Mouse (Mus musculus) brain, embryonic 14.5 days (tissue): ENCODE results near the gene Olfr1496. TPM values are rescaled to one million over a fixed set of nuclear protein-coding genes. Genes with fewer than 3 reads are reported as not detected.
"Not testable (repeated sequence)": the region's sequence is repeated elsewhere in the genome, so short reads cannot be mapped to it uniquely, and the experiment has no call there.

ENCODE experiments used
- DNase-seq: peaks from one replicate; pipeline ENCODE4 v3.0.0-alpha.2; 2011; ENCODE audit warnings: low read depth
- CTCF ChIP-seq: fragments of 200-500 bp; IDR thresholded peaks from 2 replicates; pipeline ENCODE4 v1.5.1; 2012; ENCODE audit warnings: inconsistent platforms, mild to moderate bottlenecking, moderate library complexity, borderline replicate concordance; ENCODE audit not compliant: insufficient read depth, insufficient read length; ENCODE audit errors: extremely low read depth
- POLR2A ChIP-seq: fragments of 200-500 bp; IDR thresholded peaks from 2 replicates; pipeline ENCODE4 v1.6.1; 2012; ENCODE audit warnings: mild to moderate bottlenecking, inconsistent platforms, borderline replicate concordance; ENCODE audit not compliant: poor library complexity, insufficient read depth, insufficient read length, severe bottlenecking; ENCODE audit errors: extremely low read depth
- polyA plus RNA-seq: library from polyadenylated mRNA; depleted of rRNA; stranded (reverse); fragments of >200 nt; gene quantifications from 2 replicates; pipeline ENCODE4 v1.2.3, GENCODE M21; 2012; rRNA removed

Olfr1496 gene
- polyA plus RNA-seq: not detected in 2 replicates

GRCm38 (mm10) chr19:13777578-13777977, at the start of gene Olfr1496:
TSS of gene Olfr1496 (plus strand) at chr19:13777878.
- no peak for DNase-seq

GRCm38 (mm10) chr19:13739428-13739827, 38.2 kb upstream of the Olfr1496 start, which contains the start of gene Olfr1494:
TSS of gene Olfr1494 (plus strand) at chr19:13739728.
- TF ChIP-seq CTCF (no peak), POLR2A (no peak)
- DNase-seq: no peak

More at GRCm38 (mm10) chr19:13777578-13777977, at the start of gene Olfr1496:
- no peak for TF ChIP-seq CTCF
- TF ChIP-seq POLR2A: no peak

- DNase-seq: no peak
- TF ChIP-seq POLR2A: no peak
- no peak for TF ChIP-seq CTCF
Observed at GRCm38 (mm10) chr19:13749366-13749765, 28.3 kb upstream of the Olfr1496 start.

GRCm38 (mm10) chr19:13764306-13764705, 13.4 kb upstream of the Olfr1496 start, which contains the start of gene Olfr1495:
TSS of gene Olfr1495 (plus strand) at chr19:13764606.
- no peak for TF ChIP-seq POLR2A
- no peak for TF ChIP-seq CTCF
- no peak for DNase-seq

GRCm38 (mm10) chr19:13768565-13769276, 9.0 kb upstream of the Olfr1496 start:
- TF ChIP-seq POLR2A: no peak
- no peak for TF ChIP-seq CTCF
- DNase-seq: no peak

GRCm38 (mm10) chr19:13798102-13798501, 20.4 kb downstream of the Olfr1496 start, which contains the start of gene Olfr1497:
TSS of gene Olfr1497 (minus strand) at chr19:13798202.
- DNase-seq: no peak

GRCm38 (mm10) chr19:13805486-13805885, 27.8 kb downstream of the Olfr1496 start:
- not testable (repeated sequence) for DNase-seq

More at GRCm38 (mm10) chr19:13798102-13798501, 20.4 kb downstream of the Olfr1496 start, which contains the start of gene Olfr1497:
- no peak for TF ChIP-seq CTCF
- no peak for TF ChIP-seq POLR2A

GRCm38 (mm10) chr19:13812823-13813222, 35.1 kb downstream of the Olfr1496 start:
- TF ChIP-seq POLR2A (no peak), CTCF (peak; percentile 8; the same call in 1 of the 2 replicates)
- DNase-seq: no peak

GRCm38 (mm10) chr19:13818827-13819226, 41.1 kb downstream of the Olfr1496 start:
- DNase-seq: peak; percentile 63
- TF ChIP-seq CTCF (0 out of 2 replicates have a peak, but pooled peaks have one; percentile 29), POLR2A (no peak)

GRCm38 (mm10) chr19:13819347-13819746, 41.7 kb downstream of the Olfr1496 start, which contains the start of gene Olfr1499:
TSS of gene Olfr1499 (minus strand) at chr19:13819447.
- TF ChIP-seq CTCF (no peak), POLR2A (no peak)
- DNase-seq: no peak

- no peak for DNase-seq
- no peak for TF ChIP-seq POLR2A
Observed at GRCm38 (mm10) chr19:13820847-13821246, 43.2 kb downstream of the Olfr1496 start.

- peak; percentile 0 for DNase-seq
- no peak for TF ChIP-seq POLR2A
- no peak for TF ChIP-seq CTCF
Observed at GRCm38 (mm10) chr19:13828447-13828846, 50.8 kb downstream of the Olfr1496 start.

GRCm38 (mm10) chr19:13830388-13830787, 52.7 kb downstream of the Olfr1496 start, which contains the start of gene Olfr1500:
TSS of gene Olfr1500 (minus strand) at chr19:13830488.
- no peak for TF ChIP-seq POLR2A
- TF ChIP-seq CTCF: no peak
- no peak for DNase-seq

Other genes with a start within 250 kb of the Olfr1496 start
- gene Olfr1480, start 250.0 kb upstream of the Olfr1496 start, polyA plus RNA-seq: not detected in 2 replicates
- not detected in 2 replicates for gene Olfr1484, start 194.4 kb upstream of the Olfr1496 start, polyA plus RNA-seq
- not detected in 2 replicates for gene Olfr1487, start 160.5 kb upstream of the Olfr1496 start, polyA plus RNA-seq
- gene Olfr1489, start 146.3 kb upstream of the Olfr1496 start, polyA plus RNA-seq: not detected in 2 replicates
- not detected in 2 replicates for gene Olfr1490, start 126.8 kb upstream of the Olfr1496 start, polyA plus RNA-seq
- gene Olfr1491, start 80.6 kb upstream of the Olfr1496 start, polyA plus RNA-seq: not detected in 2 replicates
- not detected in 2 replicates for gene Olfr1493-ps1, start 54.6 kb upstream of the Olfr1496 start, polyA plus RNA-seq
- gene Olfr1494, start 38.1 kb upstream of the Olfr1496 start, polyA plus RNA-seq: not detected in 2 replicates
- gene Olfr1495, start 13.3 kb upstream of the Olfr1496 start, polyA plus RNA-seq: not detected in 2 replicates
- not detected in 2 replicates for gene Olfr1497, start 20.3 kb downstream of the Olfr1496 start, polyA plus RNA-seq
- not detected in 2 replicates for gene Olfr1499, start 41.6 kb downstream of the Olfr1496 start, polyA plus RNA-seq
- not detected in 2 replicates for gene Olfr1500, start 52.6 kb downstream of the Olfr1496 start, polyA plus RNA-seq
- gene Olfr1501, start 72.8 kb downstream of the Olfr1496 start, polyA plus RNA-seq: not detected in 2 replicates
- gene Olfr1502, start 83.9 kb downstream of the Olfr1496 start, polyA plus RNA-seq: not detected in 2 replicates
- not detected in 2 replicates for gene Olfr1504, start 120.0 kb downstream of the Olfr1496 start, polyA plus RNA-seq
- not detected in 2 replicates for gene Olfr1505, start 135.7 kb downstream of the Olfr1496 start, polyA plus RNA-seq